Mouse (Mus musculus): ENCODE data around the gene Sectm1b. TPM values are rescaled to one million over a fixed set of nuclear protein-coding genes. Genes with fewer than 3 reads are reported as not detected.
"Not testable (repeated sequence)": the region's sequence is repeated elsewhere in the genome, so short reads cannot be mapped to it uniquely, and the experiment has no call there.

Gene Sectm1b
- polyA plus RNA-seq, 1 experiment from 2014 or later = 1.2 TPM

GRCm38 (mm10) chr11:121049840-121050239 lies 13.5 kb downstream of the Sectm1b start:
- no peak overlapping the region for H3K27ac ChIP-seq (replicated peaks)
- H3K4me1 ChIP-seq = no peaks in the 10 kb centered on the region
- no peak overlapping the region for H3K9ac ChIP-seq
- no peak overlapping the region for H3K4me3 ChIP-seq (replicated peaks)
- WGBS = 37% methylated on average over 1 of the region's 1 CpGs
- H3K36me3 ChIP-seq = no peaks in the 10 kb centered on the region
- H3K27me3 ChIP-seq = no peaks in the 10 kb centered on the region
- ATAC-seq (ENCODE audit: insufficient number of reproducible peaks, low FRiP score, low TSS enrichment, low read depth) = no peak
- no peak overlapping the region for H3K4me2 ChIP-seq (replicated peaks)
- no peaks in the 10 kb centered on the region for H3K9me3 ChIP-seq (replicated peaks)

- Histone ChIP-seq H3K27ac (replicated peaks) (no peak overlapping the region), H3K27me3 (no peaks in the 10 kb centered on the region), H3K36me3 (no peaks in the 10 kb centered on the region), H3K4me1 (no peaks in the 10 kb centered on the region), H3K9ac (no peak overlapping the region), H3K9me3 (replicated peaks) (no peaks in the 10 kb centered on the region), H3K4me2 (replicated peaks) (no peak overlapping the region), H3K4me3 (replicated peaks) (no peak overlapping the region)
- ATAC-seq (ENCODE audit: insufficient number of reproducible peaks, low FRiP score, low TSS enrichment, low read depth) = no peak
- 33% methylated on average over 2 of the region's 2 CpGs for WGBS
Observed at GRCm38 (mm10) chr11:121047826-121048399, 15.5 kb downstream of the Sectm1b start.

GRCm38 (mm10) chr11:121045286-121045685 lies 18.1 kb downstream of the Sectm1b start:
- no peak overlapping the region for H3K4me3 ChIP-seq (replicated peaks)
- no peak overlapping the region for H3K27ac ChIP-seq (replicated peaks)
- no peaks in the 10 kb centered on the region for H3K4me1 ChIP-seq
- ATAC-seq (ENCODE audit: insufficient number of reproducible peaks, low FRiP score, low TSS enrichment, low read depth) = no peak
- H3K27me3 ChIP-seq = no peaks in the 10 kb centered on the region
- 70% methylated on average over 1 of the region's 1 CpGs for WGBS
- H3K36me3 ChIP-seq = no peaks in the 10 kb centered on the region
- no peaks in the 10 kb centered on the region for H3K9me3 ChIP-seq (replicated peaks)
- H3K9ac ChIP-seq = no peak overlapping the region
- H3K4me2 ChIP-seq (replicated peaks) = no peak overlapping the region

- 40% methylated on average over 1 of the region's 1 CpGs for WGBS
Observed at GRCm38 (mm10) chr11:121043025-121043424, 20.3 kb downstream of the Sectm1b start.

GRCm38 (mm10) chr11:121042480-121042879 lies 20.9 kb downstream of the Sectm1b start:
- Histone ChIP-seq H3K4me3 (replicated peaks) (no peak overlapping the region), H3K9me3 (replicated peaks) (no peaks in the 10 kb centered on the region), H3K36me3 (no peaks in the 10 kb centered on the region), H3K4me2 (replicated peaks) (no peak overlapping the region), H3K27ac (replicated peaks) (no peak overlapping the region), H3K9ac (no peak overlapping the region), H3K4me1 (no peaks in the 10 kb centered on the region), H3K27me3 (0 out of 2 replicates have a peak, but pooled peaks cover under 1% of the 10 kb centered on the region)
- no peak for ATAC-seq (ENCODE audit: insufficient number of reproducible peaks, low FRiP score, low TSS enrichment, low read depth)
- 57% methylated on average over 4 of the region's 4 CpGs for WGBS

More at GRCm38 (mm10) chr11:121043025-121043424, 20.3 kb downstream of the Sectm1b start:
- ATAC-seq (ENCODE audit: insufficient number of reproducible peaks, low FRiP score, low TSS enrichment, low read depth); H3K27ac ChIP-seq (replicated peaks); H3K4me2 ChIP-seq (replicated peaks); H3K4me3 ChIP-seq (replicated peaks); H3K27me3 ChIP-seq; H3K4me1 ChIP-seq; H3K9ac ChIP-seq; H3K9me3 ChIP-seq (replicated peaks); H3K36me3 ChIP-seq: not testable (repeated sequence)

DNA sequence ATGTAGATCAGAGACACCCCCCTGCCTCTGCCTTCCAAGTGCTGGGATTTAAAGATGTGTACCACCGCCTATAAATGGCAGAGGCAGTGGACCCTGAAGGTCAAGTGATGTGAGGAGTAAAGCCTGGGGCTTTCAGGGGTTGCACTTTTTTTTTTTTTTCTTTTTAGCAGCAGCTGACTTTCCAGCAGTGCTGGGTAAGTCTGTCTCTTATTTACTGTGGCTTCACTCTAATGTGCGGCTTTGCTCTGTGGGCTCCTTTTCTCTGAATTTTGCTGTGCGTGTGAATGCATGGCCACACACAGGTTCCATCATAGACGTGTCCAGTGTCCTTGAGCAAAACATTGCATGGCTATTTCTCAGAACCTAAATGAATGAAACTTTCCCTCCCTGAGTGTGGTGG lies 21.7 kb downstream of the Sectm1b start:
- 0 out of 2 replicates have a peak, but pooled peaks cover 3% of the 10 kb centered on the region for H3K27me3 ChIP-seq
- WGBS = 54% methylated on average over 4 of the region's 4 CpGs
- H3K36me3 ChIP-seq = no peaks in the 10 kb centered on the region
- no peak for ATAC-seq (ENCODE audit: insufficient number of reproducible peaks, low FRiP score, low TSS enrichment, low read depth)
- H3K4me3 ChIP-seq (replicated peaks) = no peak overlapping the region
- H3K4me2 ChIP-seq (replicated peaks) = no peak overlapping the region
- H3K4me1 ChIP-seq = no peaks in the 10 kb centered on the region
- no peak overlapping the region for H3K9ac ChIP-seq
- no peaks in the 10 kb centered on the region for H3K9me3 ChIP-seq (replicated peaks)
- no peak overlapping the region for H3K27ac ChIP-seq (replicated peaks)

GRCm38 (mm10) chr11:121041212-121041611 lies 22.2 kb downstream of the Sectm1b start:
- H3K4me3 ChIP-seq (replicated peaks) = no peak overlapping the region
- no peak overlapping the region for H3K4me2 ChIP-seq (replicated peaks)
- ATAC-seq (ENCODE audit: insufficient number of reproducible peaks, low FRiP score, low TSS enrichment, low read depth) = no peak
- 5% methylated on average over 4 of the region's 4 CpGs for WGBS
- H3K27ac ChIP-seq (replicated peaks) = no peak overlapping the region
- no peak overlapping the region for H3K9ac ChIP-seq
- no peaks in the 10 kb centered on the region for H3K9me3 ChIP-seq (replicated peaks)
- H3K27me3 ChIP-seq = 0 out of 2 replicates have a peak, but pooled peaks cover 3% of the 10 kb centered on the region
- H3K4me1 ChIP-seq = no peaks in the 10 kb centered on the region
- H3K36me3 ChIP-seq = no peaks in the 10 kb centered on the region

GRCm38 (mm10) chr11:121039302-121039701 lies 24.1 kb downstream of the Sectm1b start, which contains the start of gene Cd7:
TSS of gene Cd7 (minus strand) at chr11:121039418.
- WGBS = 77% methylated on average over 5 of the region's 5 CpGs

GRCm38 (mm10) chr11:121038366-121039240 lies 24.8 kb downstream of the Sectm1b start:
- no peaks in the 10 kb centered on the region for H3K9me3 ChIP-seq (replicated peaks)
- H3K27me3 ChIP-seq = 0 out of 2 replicates have a peak, but pooled peaks cover 3% of the 10 kb centered on the region
- H3K4me3 ChIP-seq (replicated peaks) = no peak overlapping the region
- H3K4me2 ChIP-seq (replicated peaks) = no peak overlapping the region
- 82% methylated on average over 11 of the region's 11 CpGs for WGBS
- H3K4me1 ChIP-seq = no peaks in the 10 kb centered on the region
- no peak for ATAC-seq (ENCODE audit: insufficient number of reproducible peaks, low FRiP score, low TSS enrichment, low read depth)
- H3K27ac ChIP-seq (replicated peaks) = no peak overlapping the region
- no peaks in the 10 kb centered on the region for H3K36me3 ChIP-seq
- H3K9ac ChIP-seq = no peak overlapping the region

More at GRCm38 (mm10) chr11:121039302-121039701, 24.1 kb downstream of the Sectm1b start, which contains the start of gene Cd7:
- H3K27ac ChIP-seq (replicated peaks) = no peak within 1 kb of the TSS
- no peak within 1 kb of the TSS for H3K4me3 ChIP-seq (replicated peaks)
- 0 out of 2 replicates have a peak, but pooled peaks cover 3% of the 10 kb centered on the region for H3K27me3 ChIP-seq
- H3K4me1 ChIP-seq = no peaks in the 10 kb centered on the region
- no peaks in the 10 kb centered on the region for H3K9me3 ChIP-seq (replicated peaks)
- H3K4me2 ChIP-seq (replicated peaks) = no peak within 1 kb of the TSS
- H3K36me3 ChIP-seq = no peaks in the 10 kb centered on the region
- no peak for ATAC-seq (ENCODE audit: insufficient number of reproducible peaks, low FRiP score, low TSS enrichment, low read depth)
- H3K9ac ChIP-seq = no peak within 1 kb of the TSS

DNA sequence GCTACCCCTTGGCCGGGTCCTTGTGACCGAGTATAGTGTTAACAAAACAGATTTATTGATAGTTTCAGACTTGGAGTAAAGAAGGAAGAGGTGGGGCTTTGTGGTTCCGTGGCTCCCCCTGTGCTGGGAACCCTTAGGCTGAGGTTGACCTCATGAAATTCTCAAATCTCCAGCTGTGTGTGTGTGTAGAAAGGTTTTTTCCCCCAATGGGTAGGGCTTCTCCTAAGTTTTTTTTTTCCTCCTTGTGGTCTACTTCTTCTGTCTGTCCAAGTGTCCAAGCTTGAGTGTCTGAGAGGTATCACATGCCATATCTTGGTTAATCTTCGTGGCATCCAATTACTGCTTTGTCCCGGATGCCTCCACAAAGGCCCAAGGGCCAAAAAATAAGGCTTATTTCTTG lies 30.3 kb downstream of the Sectm1b start:
- no peaks in the 10 kb centered on the region for H3K36me3 ChIP-seq
- H3K9me3 ChIP-seq (replicated peaks) = no peaks in the 10 kb centered on the region
- H3K4me1 ChIP-seq = no peaks in the 10 kb centered on the region
- no peak overlapping the region for H3K4me2 ChIP-seq (replicated peaks)
- 0 out of 2 replicates have a peak, but pooled peaks cover 3% of the 10 kb centered on the region for H3K27me3 ChIP-seq
- 76% methylated on average over 5 of the region's 5 CpGs for WGBS
- no peak for ATAC-seq (ENCODE audit: insufficient number of reproducible peaks, low FRiP score, low TSS enrichment, low read depth)
- no peak overlapping the region for H3K27ac ChIP-seq (replicated peaks)
- H3K4me3 ChIP-seq (replicated peaks) = no peak overlapping the region
- H3K9ac ChIP-seq = no peak overlapping the region

- H3K36me3 ChIP-seq = no peaks in the 10 kb centered on the region
- no peaks in the 10 kb centered on the region for H3K4me1 ChIP-seq
- no peaks in the 10 kb centered on the region for H3K27me3 ChIP-seq
- H3K4me3 ChIP-seq (replicated peaks) = no peak overlapping the region
- no peak overlapping the region for H3K27ac ChIP-seq (replicated peaks)
- 88% methylated on average over 7 of the region's 7 CpGs for WGBS
- H3K9ac ChIP-seq = no peak overlapping the region
- H3K9me3 ChIP-seq (replicated peaks) = no peaks in the 10 kb centered on the region
- ATAC-seq (ENCODE audit: insufficient number of reproducible peaks, low FRiP score, low TSS enrichment, low read depth) = no peak
- H3K4me2 ChIP-seq (replicated peaks) = no peak overlapping the region
Observed at GRCm38 (mm10) chr11:121027259-121027658, 36.1 kb downstream of the Sectm1b start.

Measured in embryonic facial prominence, embryonic 15.5 days (tissue).